Comparison of ENCODE assay signal across 8 mouse cellular contexts in the genomic region with DNA sequence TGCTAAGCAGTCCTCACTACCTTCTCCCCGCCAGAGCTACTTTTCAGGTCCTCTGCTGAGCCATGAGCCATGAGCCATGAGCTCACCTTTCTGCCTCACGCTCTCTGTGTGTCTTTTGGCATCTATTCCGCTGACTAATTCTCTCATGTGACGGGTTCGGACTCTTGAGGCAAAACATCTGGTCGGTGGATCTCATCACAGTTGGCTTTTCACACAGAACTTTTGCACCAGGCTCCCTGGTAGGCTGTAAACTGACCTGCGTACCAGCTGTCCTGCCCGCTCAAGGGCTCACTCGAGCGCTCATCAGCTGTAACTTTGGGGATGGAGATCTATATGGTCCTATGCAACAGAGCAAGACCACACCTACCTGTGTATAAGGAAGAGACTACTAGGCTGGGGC. TPM values are rescaled to one million over a fixed set of nuclear protein-coding genes. Genes with fewer than 3 reads are reported as not detected.
DNase-seq lines count a peak whose midpoint lies in the region; ATAC-seq and TF ChIP-seq lines count a peak whose summit lies in the region.
"Had no signal": no experiment of that assay in that cellular context is flagged by ENCODE, and none has a peak within 500 bp of the region (broad histone marks: within the 10 kb centered on the region; RNA-seq: fewer than 3 reads in every experiment).

No protein-coding gene starts in this region.

- intact Hi-C loops in left cerebral cortex, postnatal 14 days (cut with DNase I): no loop called here

- peak overlapping the region; percentile 31 for H3K4me2 ChIP-seq in intestine, embryonic 15.5 days (replicated peaks)
- 0 out of 2 replicates have a peak overlapping the region, but pooled peaks have one; percentile 5 for H3K4me2 ChIP-seq in lung, postnatal 0 days (replicated peaks; ENCODE audit: low read depth, low read length)
- H3K4me2 ChIP-seq: hindbrain, embryonic 15.5 days had no signal

- POLR2A ChIA-PET in Patski (lab: Charles Lee): interaction anchor here (0.8 to 1.7 kb wide), 2 partner anchors 8 to 75 kb away, joined by 3 to 5 read pairs; no protein-coding TSS in a partner anchor

- TF ChIP-seq EP300 in lung, postnatal 0 days (IDR thresholded peaks at IDR 0.05): no peak

- peak; percentile 96 for ATAC-seq in Patski
- ATAC-seq in intestine, embryonic 15.5 days: peak; percentile 67
- ATAC-seq in lung, postnatal 0 days: peak; percentile 62

- H3K27ac ChIP-seq in intestine, embryonic 15.5 days: peak overlapping the region; percentile 54
- no peak overlapping the region for H3K27ac ChIP-seq in lung, postnatal 0 days (ENCODE audit: low read length)
- H3K27ac ChIP-seq: hindbrain, embryonic 15.5 days had no signal

- TF ChIP-seq CTCF in Patski (IDR thresholded peaks at IDR 0.05): no peak
- TF ChIP-seq CTCF in lung, postnatal 0 days (IDR thresholded peaks at IDR 0.05): no peak

- in situ Hi-C loops in Patski (cut with MboI; ENCODE audit: low pct_unique_long_range_greater_than_20kb): no loop called here

- no peaks in the 10 kb centered on the region for H3K36me3 ChIP-seq in intestine, embryonic 15.5 days
- no peaks in the 10 kb centered on the region for H3K36me3 ChIP-seq in lung, postnatal 0 days (ENCODE audit: insufficient read depth, low read length)
- H3K36me3 ChIP-seq: hindbrain, embryonic 15.5 days had no signal

- CTCF ChIA-PET in Patski (lab: Charles Lee): interaction anchor here (0.9 to 2.4 kb wide), 5 partner anchors 9 to 75 kb away, joined by 3 to 9 read pairs (median 4); no protein-coding TSS in a partner anchor

- H3K27me3 ChIP-seq in Patski: no peaks in the 10 kb centered on the region
- no peaks in the 10 kb centered on the region for H3K27me3 ChIP-seq in intestine, embryonic 15.5 days (replicated peaks)
- H3K27me3 ChIP-seq in lung, postnatal 0 days (replicated peaks; ENCODE audit: insufficient read depth, low read length): no peaks in the 10 kb centered on the region
- H3K27me3 ChIP-seq: hindbrain, embryonic 15.5 days had no signal

- no peak overlapping the region for H3K4me3 ChIP-seq in intestine, embryonic 15.5 days (replicated peaks)
- H3K4me3 ChIP-seq in lung, postnatal 0 days (ENCODE audit: low read depth, low read length): no peak overlapping the region
- H3K4me3 ChIP-seq: hindbrain, embryonic 15.5 days had no signal

- DNase-seq in Patski (ENCODE audit: low read depth, low spot score): peak; percentile 93
- DNase-seq in fibroblast of lung, adult 2 months (ENCODE audit: low read depth): peak; percentile 93
- DNase-seq in lung, postnatal 0 days (ENCODE audit: low spot score): peak; percentile 78
- no peak for DNase-seq in retina, postnatal 1 day
- no peak for DNase-seq in cerebellum, adult 8-10 months
- DNase-seq in left cerebral cortex, postnatal 14 days (ENCODE audit: low spot score in 2 of 2): no peak

- H3K9me3 ChIP-seq in intestine, embryonic 15.5 days: no peaks in the 10 kb centered on the region
- H3K9me3 ChIP-seq in lung, postnatal 0 days (ENCODE audit: low read length): no peaks in the 10 kb centered on the region
- H3K9me3 ChIP-seq: hindbrain, embryonic 15.5 days had no signal

- H3K4me1 ChIP-seq in intestine, embryonic 15.5 days (replicated peaks): peaks cover 10% of the 10 kb centered on the region; the same call in 1 of the 2 replicates
- H3K4me1 ChIP-seq in lung, postnatal 0 days (ENCODE audit: insufficient read depth, low read depth, low read length): no peaks in the 10 kb centered on the region
- H3K4me1 ChIP-seq: hindbrain, embryonic 15.5 days had no signal

- H3K9ac ChIP-seq in intestine, embryonic 15.5 days: no peak overlapping the region
- no peak overlapping the region for H3K9ac ChIP-seq in lung, postnatal 0 days (replicated peaks; ENCODE audit: low read depth)
- H3K9ac ChIP-seq: hindbrain, embryonic 15.5 days had no signal

- WGBS in intestine, embryonic 15.5 days: 35% methylated on average over 10 of the region's 10 CpGs
- WGBS in lung, postnatal 0 days: 26% methylated on average over 9 of the region's 10 CpGs

RNA-seq across cellular contexts. Expression of gene Xpnpep1, which starts 26.9 kb away (rescaled TPM):
- 193 TPM for polyA plus RNA-seq in Patski (2021)
- polyA plus RNA-seq in intestine, embryonic 15.5 days (2015; fragmentation: Nextera tagmentation; extraction: Ambion mirVana): 182 and 206 TPM in 2 replicates
- 109 and 112 TPM in 2 replicates for polyA plus RNA-seq in lung, postnatal 0 days (2015; fragmentation: Nextera tagmentation; extraction: Ambion mirVana)
- total RNA-seq in left cerebral cortex, postnatal 14 days (2021): 10 to 100 TPM; 97.3 to 97.5 TPM

Comparison
In these comparisons a context has a peak if more than half of its experiments do, and no peak if none do; other contexts are left out.
1. DNase-seq: peak in Patski (single experiment), fibroblast of lung, adult 2 months (single experiment) and lung, postnatal 0 days (single experiment); none in retina, postnatal 1 day (single experiment), cerebellum, adult 8-10 months (single experiment) and left cerebral cortex, postnatal 14 days (0 of 2).
2. Peak in every context shown above with its lines, with median percentiles within 50 percentile points of each other: ATAC-seq.